Mouse (Mus musculus) lung, postnatal 0 days (tissue): ENCODE measurements at regions not wholly inside any gene's neighbourhood (a gene's known extent, or its start where the extent isn't known, plus 50 kb on each side); places are given as distances from the start of the nearest gene placed in this dataset.

ENCODE experiments used
- CTCF ChIP-seq: IDR thresholded peaks from 2 replicates; pipeline ENCODE4 v1.5.1; 2016; ENCODE audit warnings: antibody characterized with exemption, mild to moderate bottlenecking
- EP300 ChIP-seq: IDR thresholded peaks from 2 replicates; pipeline ENCODE4 v1.6.1; 2016; ENCODE audit warnings: antibody characterized with exemption, mild to moderate bottlenecking, control low read depth

GRCm38 (mm10) chr19:15465063-15465760 is 481.9 kb downstream of the Psat1 start:
- no peak for TF ChIP-seq CTCF
- TF ChIP-seq EP300: no peak
